Mouse (Mus musculus) kidney, embryonic 16.5 days (tissue): Measurements from ENCODE around the gene Vhl. TPM values are rescaled to one million over a fixed set of nuclear protein-coding genes. Genes with fewer than 3 reads are reported as not detected.
"Not testable (repeated sequence)": the region's sequence is repeated elsewhere in the genome, so short reads cannot be mapped to it uniquely, and the experiment has no call there.

Source experiments
- ATAC-seq: fragments of 200-750 bp; cut with Nextera tagmentation; 2 replicates; pipeline ENCODE4 v1.8.0; 2017; ENCODE audit warnings: moderate TSS enrichment; ENCODE audit not compliant: low FRiP score, low TSS enrichment
- H3K27ac ChIP-seq: fragments of 300-500 bp; sonication (generic); 2 replicates; pipeline ENCODE4 v1.5.1; 2014; ENCODE audit warnings: low read length
- H3K27me3 ChIP-seq: fragments of 300-500 bp; sonication (generic); 2 replicates; pipeline ENCODE4 v1.6.1; 2014; ENCODE audit warnings: low read length, control low read depth, mixed read lengths; ENCODE audit not compliant: insufficient read depth
- H3K36me3 ChIP-seq: fragments of 300-500 bp; sonication (generic); 2 replicates; pipeline ENCODE4 v1.6.1; 2014; ENCODE audit warnings: low read length, control low read depth, mixed read lengths; ENCODE audit not compliant: insufficient read depth
- H3K4me1 ChIP-seq: fragments of 300-500 bp; sonication (generic); 2 replicates; pipeline ENCODE4 v1.6.1; 2014; ENCODE audit warnings: low read length, control low read depth, mixed read lengths; ENCODE audit not compliant: insufficient read depth
- H3K4me2 ChIP-seq: fragments of 300-500 bp; sonication (generic); replicated peaks from 2 replicates; pipeline ENCODE4 v1.6.1; 2014; ENCODE audit warnings: low read depth, low read length
- H3K4me3 ChIP-seq: fragments of 300-500 bp; sonication (generic); 2 replicates; pipeline ENCODE4 v1.5.1; 2014; ENCODE audit warnings: mild to moderate bottlenecking, low read length
- H3K9ac ChIP-seq: fragments of 300-500 bp; sonication (generic); replicated peaks from 2 replicates; pipeline ENCODE4 v1.6.1; 2014; ENCODE audit warnings: low read length
- H3K9me3 ChIP-seq: fragments of 300-500 bp; sonication (generic); 2 replicates; pipeline ENCODE4 v1.6.1; 2016; ENCODE audit warnings: low read length, control low read depth
- WGBS: fragments of 180-500 bp; shearing (Covaris S2); extraction: QIAGEN DNeasy Blood & Tissue Kit; methylation state at CpG from one replicate; pipeline ENCODE4 v1.1.7; 2014; 5-methylcytosine and 5-hydroxymethylcytosine counted together
- polyA plus RNA-seq: library from polyadenylated mRNA; unstranded; fragments of >200 nt; fragmentation: Nextera tagmentation; extraction: Ambion mirVana; gene quantifications from 2 replicates; pipeline ENCODE4 v1.2.1, GENCODE M21; 2015

The Vhl gene
- polyA plus RNA-seq, 1 experiment from 2014 or later: 40.7 TPM

DNA sequence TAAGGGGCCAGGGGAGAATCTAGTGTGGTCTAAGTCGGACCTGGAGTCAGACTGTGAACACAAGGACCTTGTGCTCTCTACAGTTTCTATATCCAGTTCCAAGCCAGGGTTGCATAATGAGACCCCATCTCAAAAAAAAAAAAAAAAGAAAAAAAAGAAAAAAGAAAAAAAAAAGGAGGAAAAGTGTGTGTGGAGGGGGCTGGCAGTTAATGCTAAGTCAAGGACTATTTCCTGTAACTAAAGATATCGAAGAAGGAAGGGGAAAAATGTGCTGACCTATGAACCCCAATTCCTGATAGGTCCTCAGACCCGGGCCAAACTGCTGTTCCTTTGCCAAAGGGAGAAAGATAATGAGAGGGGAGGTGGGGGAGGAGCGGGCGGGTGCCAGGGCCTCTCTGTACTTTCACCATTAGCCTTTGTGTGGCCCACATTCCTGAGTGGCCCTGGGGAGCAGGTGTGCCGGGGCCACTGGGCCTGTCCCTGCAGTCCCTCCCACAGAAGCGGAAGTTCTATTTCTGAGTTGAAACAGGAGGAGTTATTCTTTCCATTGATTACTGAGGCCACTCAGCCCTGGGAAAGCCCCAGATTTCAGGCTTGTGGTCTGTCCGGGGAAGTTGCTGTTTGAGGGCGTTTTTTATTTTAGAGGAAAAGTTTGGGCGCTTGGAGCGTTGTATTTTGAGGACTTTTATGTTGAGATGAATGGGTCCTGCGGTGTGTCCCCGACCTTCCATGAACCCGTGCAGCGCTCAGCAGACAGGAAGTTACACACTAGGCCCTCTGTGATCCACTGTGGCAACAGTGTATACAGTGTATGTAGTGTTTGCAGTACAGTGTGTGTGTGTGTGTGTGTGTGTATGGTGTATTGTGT, 44.8 kb downstream of the Vhl start:
- Histone ChIP-seq H3K27me3 (no peaks in the 10 kb centered on the region), H3K4me3 (no peak overlapping the region), H3K36me3 (no peaks in the 10 kb centered on the region), H3K4me2 (0 out of 2 replicates have a peak overlapping the region, but pooled peaks have one; percentile 15), H3K27ac (peak overlapping the region; percentile 72), H3K9ac (no peak overlapping the region; the same call in 1 of the 2 replicates), H3K4me1 (peaks cover 22% of the 10 kb centered on the region), H3K9me3 (peaks cover 6% of the 10 kb centered on the region)
- 31% methylated on average over 15 of the region's 15 CpGs for WGBS
- peak; percentile 69; the same call in 1 of the 2 replicates for ATAC-seq

- ATAC-seq: no peak
Observed at GRCm38 (mm10) chr6:113669821-113670220, 46.1 kb downstream of the Vhl start.

DNA sequence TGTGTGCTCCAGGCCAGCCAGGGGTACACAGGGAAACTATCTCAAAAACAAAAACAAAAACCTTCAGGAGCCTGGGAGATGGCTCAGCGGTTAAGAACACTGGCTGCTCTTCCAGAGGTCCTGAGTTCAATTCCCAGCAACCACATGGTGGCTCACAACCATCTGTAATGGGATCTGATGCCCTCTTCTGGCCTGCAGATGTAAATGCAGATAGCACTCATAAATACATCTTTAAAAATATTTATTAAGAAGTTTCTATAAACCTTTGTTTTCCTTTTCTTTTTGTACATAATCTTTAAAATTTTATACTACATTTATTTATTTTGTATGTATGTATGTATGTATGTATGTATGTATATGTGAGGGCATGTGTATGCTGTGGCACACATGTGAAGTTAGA, 48.3 kb downstream of the Vhl start:
- not testable (repeated sequence) for H3K9me3 ChIP-seq, H3K36me3 ChIP-seq

More at GRCm38 (mm10) chr6:113669821-113670220, 46.1 kb downstream of the Vhl start:
- Histone ChIP-seq H3K36me3 (no peaks in the 10 kb centered on the region), H3K9ac (no peak overlapping the region), H3K9me3 (peaks cover 6% of the 10 kb centered on the region), H3K4me1 (peaks cover 22% of the 10 kb centered on the region), H3K27ac (no peak overlapping the region), H3K27me3 (no peaks in the 10 kb centered on the region), H3K4me3 (no peak overlapping the region), H3K4me2 (no peak overlapping the region)
- 57% methylated on average over 7 of the region's 7 CpGs for WGBS

DNA sequence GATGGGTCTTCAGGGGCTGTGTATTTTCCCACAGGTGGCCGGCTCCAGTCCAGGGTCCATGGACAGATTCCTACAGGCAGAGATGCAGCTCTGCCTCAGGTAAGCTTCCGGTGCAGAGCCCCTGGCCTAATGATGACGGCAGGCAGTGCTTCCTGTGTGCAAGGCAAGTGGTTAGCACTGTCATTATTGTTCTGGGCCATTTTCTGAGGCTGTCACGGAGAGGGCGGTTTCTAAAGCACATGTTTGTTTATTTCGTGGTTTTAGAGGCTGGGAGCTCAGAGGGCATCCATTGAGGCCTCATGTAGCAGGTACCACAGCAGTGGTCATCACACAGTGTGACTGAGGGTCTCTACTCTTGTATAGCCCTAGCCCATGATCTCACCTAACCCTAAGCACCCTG, 49.2 kb downstream of the Vhl start:
- H3K27ac ChIP-seq: no peak overlapping the region
- no peaks in the 10 kb centered on the region for H3K27me3 ChIP-seq
- no peak overlapping the region for H3K4me2 ChIP-seq
- ATAC-seq: no peak
- H3K4me3 ChIP-seq: no peak overlapping the region
- H3K36me3 ChIP-seq: no peaks in the 10 kb centered on the region
- no peak overlapping the region for H3K9ac ChIP-seq
- WGBS: 83% methylated on average over 6 of the region's 6 CpGs
- H3K4me1 ChIP-seq: peaks cover 17% of the 10 kb centered on the region
- H3K9me3 ChIP-seq: peaks cover 6% of the 10 kb centered on the region

More for the DNA sequence above, 48.3 kb downstream of the Vhl start:
- H3K4me3 ChIP-seq, ATAC-seq, H3K27me3 ChIP-seq, H3K4me2 ChIP-seq, H3K9ac ChIP-seq, H3K27ac ChIP-seq: not testable (repeated sequence)
- WGBS: 84% methylated on average over 1 of the region's 1 CpGs
- H3K4me1 ChIP-seq: peaks cover 22% of the 10 kb centered on the region

- no peaks in the 10 kb centered on the region; the same call in 1 of the 2 replicates for H3K4me1 ChIP-seq
- H3K9me3 ChIP-seq: peaks cover 6% of the 10 kb centered on the region
- 77% methylated on average over 4 of the region's 4 CpGs for WGBS
- H3K27ac ChIP-seq: no peak overlapping the region
- no peak overlapping the region for H3K4me2 ChIP-seq
- no peak overlapping the region for H3K4me3 ChIP-seq
- ATAC-seq: no peak
- no peaks in the 10 kb centered on the region for H3K27me3 ChIP-seq
- no peak overlapping the region for H3K9ac ChIP-seq
- no peaks in the 10 kb centered on the region for H3K36me3 ChIP-seq
Observed at GRCm38 (mm10) chr6:113675234-113675633, 51.5 kb downstream of the Vhl start.

GRCm38 (mm10) chr6:113675991-113676390, 52.2 kb downstream of the Vhl start:
- no peak for ATAC-seq
- H3K9ac ChIP-seq: no peak overlapping the region
- H3K9me3 ChIP-seq: peaks cover 6% of the 10 kb centered on the region
- 96% methylated on average over 9 of the region's 9 CpGs for WGBS
- H3K36me3 ChIP-seq: no peaks in the 10 kb centered on the region
- no peaks in the 10 kb centered on the region for H3K27me3 ChIP-seq
- no peak overlapping the region for H3K27ac ChIP-seq
- no peaks in the 10 kb centered on the region; the same call in 1 of the 2 replicates for H3K4me1 ChIP-seq
- no peak overlapping the region for H3K4me3 ChIP-seq
- H3K4me2 ChIP-seq: no peak overlapping the region

GRCm38 (mm10) chr6:113677070-113677734, 53.4 kb downstream of the Vhl start:
- Histone ChIP-seq H3K4me3 (no peak overlapping the region), H3K27me3 (no peaks in the 10 kb centered on the region), H3K4me1 (no peaks in the 10 kb centered on the region; the same call in 1 of the 2 replicates), H3K36me3 (no peaks in the 10 kb centered on the region), H3K27ac (no peak overlapping the region), H3K9ac (no peak overlapping the region), H3K4me2 (no peak overlapping the region), H3K9me3 (no peaks in the 10 kb centered on the region)
- ATAC-seq: no peak
- WGBS: 30% methylated on average over 14 of the region's 14 CpGs

DNA sequence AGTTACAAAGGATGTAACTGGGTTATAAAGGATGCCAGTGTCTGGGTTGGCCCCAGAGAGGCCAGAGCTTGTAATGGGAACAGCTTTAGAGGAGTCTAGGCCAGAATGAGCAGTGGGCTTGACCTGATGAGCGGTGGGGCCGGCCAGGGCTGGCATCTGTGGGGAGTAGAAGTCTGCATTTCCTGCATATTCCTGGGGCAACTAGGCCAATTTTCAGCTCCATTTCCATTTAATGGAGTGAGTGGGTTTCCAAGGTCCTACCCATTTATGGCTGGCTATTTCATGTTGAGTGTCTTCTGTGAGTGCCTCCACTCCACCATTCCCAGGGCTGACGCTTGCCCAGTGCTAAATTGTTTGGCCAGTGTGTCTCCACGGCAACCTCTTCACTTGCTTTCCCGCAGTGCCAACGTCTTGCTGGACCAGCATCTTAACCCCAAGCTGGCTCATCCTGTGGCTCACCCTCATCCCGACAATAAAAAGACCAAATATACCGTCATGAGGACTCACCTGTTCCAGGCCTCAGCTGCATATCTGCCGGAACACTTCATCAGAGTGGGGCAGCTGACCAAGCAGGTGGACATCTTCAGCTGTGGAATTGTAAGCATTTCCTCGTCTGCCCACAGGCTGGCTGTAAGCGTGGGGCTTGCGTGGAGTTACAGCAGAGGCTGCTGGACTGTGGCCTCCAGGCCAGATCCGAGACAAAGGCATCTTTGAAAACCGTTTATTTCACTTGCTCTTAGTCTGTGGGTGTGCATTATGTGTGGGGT, 54.7 kb downstream of the Vhl start:
- Histone ChIP-seq H3K4me1 (no peaks in the 10 kb centered on the region; the same call in 1 of the 2 replicates), H3K9ac (no peak overlapping the region), H3K4me2 (no peak overlapping the region), H3K27ac (no peak overlapping the region), H3K36me3 (no peaks in the 10 kb centered on the region), H3K9me3 (no peaks in the 10 kb centered on the region), H3K4me3 (no peak overlapping the region), H3K27me3 (no peaks in the 10 kb centered on the region)
- no peak for ATAC-seq
- WGBS: 79% methylated on average over 14 of the region's 14 CpGs

- H3K4me3 ChIP-seq: no peak overlapping the region
- 82% methylated on average over 9 of the region's 9 CpGs for WGBS
- no peaks in the 10 kb centered on the region for H3K36me3 ChIP-seq
- no peaks in the 10 kb centered on the region for H3K9me3 ChIP-seq
- no peak overlapping the region for H3K9ac ChIP-seq
- ATAC-seq: no peak
- H3K4me2 ChIP-seq: no peak overlapping the region
- no peaks in the 10 kb centered on the region; the same call in 1 of the 2 replicates for H3K4me1 ChIP-seq
- H3K27me3 ChIP-seq: no peaks in the 10 kb centered on the region
- H3K27ac ChIP-seq: no peak overlapping the region
Observed at GRCm38 (mm10) chr6:113679993-113680566, 56.3 kb downstream of the Vhl start.
